Mouse (Mus musculus) myocyte (in vitro differentiated cells): ENCODE measurements around the gene Crispld2. TPM values are rescaled to one million over a fixed set of nuclear protein-coding genes. Genes with fewer than 3 reads are reported as not detected.
A peak's percentile ranks its signal among the peaks of the same experiment; 100 is the strongest.

Source experiments
- H3K27me3 ChIP-seq: one replicate; pipeline ENCODE4 v1.6.1; 2011; ENCODE audit not compliant: control insufficient read depth, insufficient read depth, insufficient read length
- H3K36me3 ChIP-seq: one replicate; pipeline ENCODE4 v1.6.1; 2011; ENCODE audit not compliant: control insufficient read depth, insufficient read depth
- H3K4me2 ChIP-seq: one replicate; pipeline ENCODE4 v1.6.1; 2011; ENCODE audit warnings: low read depth, control low read depth
- H3K4me3 ChIP-seq: one replicate; pipeline ENCODE4 v1.5.1; 2011; ENCODE audit warnings: mild to moderate bottlenecking, control low read depth, moderate library complexity
- H3K79me2 ChIP-seq: one replicate; pipeline ENCODE4 v1.6.1; 2011; ENCODE audit not compliant: control insufficient read depth, insufficient read depth
- H3ac ChIP-seq: one replicate; pipeline ENCODE4 v1.6.1; 2011; ENCODE audit not compliant: control insufficient read depth, insufficient read length
- CEBPB ChIP-seq: IDR thresholded peaks from 2 replicates; pipeline ENCODE4 v1.6.1; 2011; ENCODE audit warnings: mild to moderate bottlenecking, moderate library complexity; ENCODE audit not compliant: poor library complexity, insufficient read depth, severe bottlenecking
- E2F4 ChIP-seq: IDR thresholded peaks from one replicate; pipeline ENCODE4 v1.6.1; 2011; ENCODE audit warnings: mild to moderate bottlenecking, control low read depth, moderate library complexity; ENCODE audit not compliant: insufficient read depth
- MAX ChIP-seq: IDR thresholded peaks from one replicate; pipeline ENCODE4 v1.6.1; 2011; ENCODE audit warnings: low read depth, mild to moderate bottlenecking, control low read depth
- MYOD1 ChIP-seq, 3 experiments: IDR thresholded peaks; one replicate each; pipeline ENCODE4 v1.6.1; 2011; ENCODE audit warnings: control low read depth in 2 of 3, low read depth in 2 of 3, mild to moderate bottlenecking in 2 of 3, moderate library complexity in 1 of 3; ENCODE audit not compliant: insufficient read length in 2 of 3, control insufficient read depth in 1 of 3
- MYOG ChIP-seq, 3 experiments: IDR thresholded peaks; one replicate each; pipeline ENCODE4 v1.6.1; 2011; ENCODE audit warnings: control low read depth in 2 of 3, low read depth in 2 of 3, mild to moderate bottlenecking in 2 of 3; ENCODE audit not compliant: insufficient read length in 2 of 3, control insufficient read depth in 1 of 3, insufficient read depth in 1 of 3
- POLR2A ChIP-seq: IDR thresholded peaks from one replicate; pipeline ENCODE4 v1.6.1; 2011; ENCODE audit warnings: low read depth, mild to moderate bottlenecking, control low read depth, moderate library complexity; ENCODE audit not compliant: insufficient read length
- POLR2AphosphoS2 ChIP-seq: IDR thresholded peaks from one replicate; pipeline ENCODE4 v1.6.1; 2011; ENCODE audit warnings: low read depth, control low read depth; ENCODE audit not compliant: insufficient read length
- REST ChIP-seq: IDR thresholded peaks from one replicate; pipeline ENCODE4 v1.6.1; 2011; ENCODE audit warnings: mild to moderate bottlenecking, control low read depth, moderate library complexity; ENCODE audit not compliant: insufficient read depth, insufficient read length
- SRF ChIP-seq: IDR thresholded peaks from one replicate; pipeline ENCODE4 v1.6.1; 2011; ENCODE audit warnings: low read depth; ENCODE audit not compliant: control insufficient read depth, insufficient read length
- TCF12 ChIP-seq: IDR thresholded peaks from one replicate; pipeline ENCODE4 v1.6.1; 2011; ENCODE audit warnings: mild to moderate bottlenecking, control low read depth; ENCODE audit not compliant: poor library complexity, insufficient read depth, severe bottlenecking
- TCF3 ChIP-seq: IDR thresholded peaks from one replicate; pipeline ENCODE4 v1.6.1; 2011; ENCODE audit warnings: low read depth, control low read depth; ENCODE audit not compliant: insufficient read length
- USF1 ChIP-seq: IDR thresholded peaks from one replicate; pipeline ENCODE4 v1.6.1; 2011; ENCODE audit warnings: low read depth, mild to moderate bottlenecking, control low read depth, moderate library complexity
- polyA plus RNA-seq: library from polyadenylated mRNA; unstranded; fragments of >200 nt; fragmentation: generic; extraction: Trizol; gene quantifications from one replicate; pipeline ENCODE4 v1.2.1, GENCODE M21; 2012; ENCODE audit warnings: missing spikeins

Gene Crispld2
- polyA plus RNA-seq, 1 experiment, result 0.07 TPM

- TF ChIP-seq USF1 (no peak), SRF (no peak), TCF3 (no peak), POLR2AphosphoS2 (no peak), REST (no peak), MYOD1 (IDR thresholded peaks at IDR 0.05; ENCODE audit: control insufficient read depth in 1 of 3, insufficient read length in 2 of 3, low read depth in 2 of 3) (no peak), E2F4 (no peak), MYOG (IDR thresholded peaks at IDR 0.05; ENCODE audit: control insufficient read depth in 1 of 3, insufficient read depth in 1 of 3, insufficient read length in 2 of 3, low read depth in 2 of 3) (no peak), TCF12 (no peak), CEBPB (no peak), POLR2A (no peak), MAX (no peak)
Observed at GRCm38 (mm10) chr8:120038741-120039140, 46.5 kb downstream of the Crispld2 start.

GRCm38 (mm10) chr8:120039313-120039919 is 47.2 kb downstream of the Crispld2 start:
- H3K79me2 ChIP-seq, result no peaks in the 10 kb centered on the region
- H3K4me2 ChIP-seq, result no peak overlapping the region
- H3K27me3 ChIP-seq, result no peaks in the 10 kb centered on the region
- no peaks in the 10 kb centered on the region for H3K36me3 ChIP-seq
- H3ac ChIP-seq, result no peak overlapping the region
- H3K4me3 ChIP-seq, result no peak overlapping the region
- TF ChIP-seq MYOG (IDR thresholded peaks at IDR 0.05; ENCODE audit: control insufficient read depth in 1 of 3, insufficient read depth in 1 of 3, insufficient read length in 2 of 3, low read depth in 2 of 3) (peak; percentile 18 to 75 (median 68)), MYOD1 (IDR thresholded peaks at IDR 0.05; ENCODE audit: control insufficient read depth in 1 of 3, insufficient read length in 2 of 3, low read depth in 2 of 3) (peak in 1 of 3 experiments; percentile 55), USF1 (no peak)

More at GRCm38 (mm10) chr8:120038741-120039140, 46.5 kb downstream of the Crispld2 start:
- Histone ChIP-seq H3K4me3 (no peak overlapping the region), H3K27me3 (no peaks in the 10 kb centered on the region), H3K36me3 (no peaks in the 10 kb centered on the region), H3ac (no peak overlapping the region), H3K4me2 (no peak overlapping the region), H3K79me2 (no peaks in the 10 kb centered on the region)

DNA sequence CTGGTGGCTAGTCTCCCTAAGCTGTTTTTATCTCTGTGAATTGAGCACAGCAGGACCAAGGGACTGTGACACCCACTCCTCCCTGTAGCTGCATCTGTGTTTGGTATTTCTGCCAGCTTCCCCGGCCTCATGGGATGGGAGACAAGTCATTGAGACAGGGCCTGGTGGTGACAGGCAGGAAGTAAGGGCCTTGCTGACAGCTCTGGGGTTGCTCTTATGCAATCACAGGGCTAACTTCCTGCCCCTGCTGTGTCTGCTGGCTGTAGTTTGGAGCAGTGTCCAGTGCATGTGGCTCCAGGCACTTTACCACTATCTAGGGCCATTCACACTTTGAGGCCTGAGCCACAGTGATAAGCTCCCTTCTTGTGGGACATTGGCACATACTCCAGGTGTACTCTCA is 48.6 kb downstream of the Crispld2 start:
- no peaks in the 10 kb centered on the region for H3K27me3 ChIP-seq
- no peaks in the 10 kb centered on the region for H3K36me3 ChIP-seq
- H3K4me3 ChIP-seq, result no peak overlapping the region
- H3K4me2 ChIP-seq, result no peak overlapping the region
- H3ac ChIP-seq, result no peak overlapping the region
- TF ChIP-seq E2F4 (no peak), POLR2A (no peak), TCF3 (no peak), CEBPB (peak; percentile 58; the same call in 1 of the 2 replicates), MYOD1 (IDR thresholded peaks at IDR 0.05; ENCODE audit: control insufficient read depth in 1 of 3, insufficient read length in 2 of 3, low read depth in 2 of 3) (no peak), REST (no peak), USF1 (no peak)
- H3K79me2 ChIP-seq, result no peaks in the 10 kb centered on the region

DNA sequence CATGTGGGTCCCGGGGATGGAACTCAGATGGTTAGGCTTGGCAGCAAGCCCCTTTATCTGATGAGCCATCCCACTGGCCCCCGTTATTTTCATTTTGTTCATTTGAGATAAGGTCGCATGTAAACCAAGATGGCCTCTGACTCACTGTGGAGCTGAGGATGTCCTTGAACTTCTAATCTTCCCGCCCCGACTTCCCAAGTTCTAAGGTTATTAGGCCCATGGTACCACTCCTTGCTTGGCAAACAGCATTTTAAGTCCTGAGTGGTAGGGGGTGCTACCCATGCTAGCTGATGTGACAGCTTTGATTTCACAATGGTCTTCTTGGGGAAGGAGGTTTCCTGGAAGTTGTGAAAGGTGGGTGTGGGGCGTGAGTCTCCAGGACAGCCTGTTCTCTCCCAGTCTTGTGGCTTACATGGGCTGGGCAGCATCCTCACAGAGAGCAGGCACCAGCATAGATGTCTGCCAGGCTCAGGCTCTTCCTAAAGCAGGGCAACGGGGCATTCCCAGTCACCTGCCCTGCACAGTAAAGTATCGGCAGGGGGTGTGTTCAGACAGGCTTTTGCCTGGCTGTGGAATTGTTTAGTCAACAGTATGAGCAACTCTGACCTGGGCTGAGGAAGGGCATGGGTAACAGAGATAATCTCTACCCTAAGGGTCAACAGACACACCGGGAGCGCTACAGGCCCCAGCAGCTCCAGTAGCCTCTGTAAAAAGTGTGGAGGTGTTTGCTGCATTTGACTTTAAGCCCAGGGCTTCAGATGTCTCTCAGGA is 50.5 kb downstream of the Crispld2 start:
- Histone ChIP-seq H3K27me3 (no peaks in the 10 kb centered on the region), H3ac (no peak overlapping the region), H3K79me2 (no peaks in the 10 kb centered on the region), H3K4me2 (no peak overlapping the region), H3K36me3 (no peaks in the 10 kb centered on the region), H3K4me3 (no peak overlapping the region)
- TF ChIP-seq MYOD1 (IDR thresholded peaks at IDR 0.05; ENCODE audit: control insufficient read depth in 1 of 3, insufficient read length in 2 of 3, low read depth in 2 of 3) (no peak), E2F4 (no peak), TCF3 (no peak), POLR2A (no peak), TCF12 (no peak), USF1 (no peak), MYOG (IDR thresholded peaks at IDR 0.05; ENCODE audit: control insufficient read depth in 1 of 3, insufficient read depth in 1 of 3, insufficient read length in 2 of 3, low read depth in 2 of 3) (no peak)

GRCm38 (mm10) chr8:120044907-120045306 is 52.7 kb downstream of the Crispld2 start:
- no peak for TF ChIP-seq E2F4
- no peak for TF ChIP-seq REST
- no peak for TF ChIP-seq MYOG (IDR thresholded peaks at IDR 0.05; ENCODE audit: control insufficient read depth in 1 of 3, insufficient read depth in 1 of 3, insufficient read length in 2 of 3, low read depth in 2 of 3)
- TF ChIP-seq POLR2AphosphoS2, result no peak
- TF ChIP-seq POLR2A, result no peak
- H3K27me3 ChIP-seq, result no peaks in the 10 kb centered on the region
- H3K4me3 ChIP-seq, result no peak overlapping the region
- no peak overlapping the region for H3ac ChIP-seq
- H3K36me3 ChIP-seq, result no peaks in the 10 kb centered on the region
- H3K4me2 ChIP-seq, result no peak overlapping the region
- H3K79me2 ChIP-seq, result no peaks in the 10 kb centered on the region
